2 mouse cellular contexts compared by ENCODE assay signal in genomic region chr8:111891983-111892382, GRCm38 (mm10).
TF ChIP-seq lines count a peak whose summit lies in the region.

No protein-coding gene starts in this region.

TF ChIP-seq in CH12.LX, 34 proteins besides CTCF, POLR2A, EP300 and RAD21:
- no peak for TF ChIP-seq IRF4 (IDR thresholded peaks at IDR 0.05; ENCODE audit: low read depth, low read length)
- 0 out of 2 replicates have a peak, but pooled peaks have one; percentile 15 for TF ChIP-seq ELF1 (IDR thresholded peaks at IDR 0.05; ENCODE audit: low read depth, low read length)

TF ChIP-seq in ES-E14, 5 proteins besides CTCF, POLR2A, EP300 and RAD21:
- TF ChIP-seq ZNF384 (IDR thresholded peaks at IDR 0.05; ENCODE audit: low read depth, low read length) (no peak), ZC3H11A (IDR thresholded peaks at IDR 0.05; ENCODE audit: borderline replicate concordance, low read depth, low read length) (no peak), CHD2 (IDR thresholded peaks at IDR 0.05; ENCODE audit: low read depth, low read length) (no peak), HCFC1 (IDR thresholded peaks at IDR 0.05; ENCODE audit: borderline replicate concordance, insufficient read depth, low read length) (no peak), MAFK (IDR thresholded peaks at IDR 0.05; ENCODE audit: insufficient read depth, low read depth, low read length) (no peak)
